Mouse (Mus musculus) G1E (cell line): Measurements from ENCODE around the gene Papln.

Experiments used
- CTCF ChIP-seq: IDR thresholded peaks from 2 replicates; pipeline ENCODE4 v1.5.1; 2012; ENCODE audit warnings: low read depth, low read length, inconsistent platforms, mixed read lengths
- GATA1 ChIP-seq: IDR thresholded peaks from 2 replicates; pipeline ENCODE4 v1.6.1; 2012; ENCODE audit warnings: borderline replicate concordance, low read length, inconsistent platforms, mixed read lengths
- GATA2 ChIP-seq: IDR thresholded peaks from 2 replicates; pipeline ENCODE4 v1.6.1; 2012; ENCODE audit warnings: low read depth, low read length, inconsistent platforms, borderline replicate concordance
- POLR2AphosphoS5 ChIP-seq: IDR thresholded peaks from 2 replicates; pipeline ENCODE4 v1.6.1; 2012; ENCODE audit warnings: low read depth, low read length, inconsistent platforms; ENCODE audit not compliant: insufficient replicate concordance
- TAL1 ChIP-seq: conservative IDR thresholded peaks from 2 replicates; pipeline ENCODE4 v1.6.1; 2012; ENCODE audit warnings: low read depth, low read length, inconsistent platforms, mixed read lengths

- TF ChIP-seq GATA1 = no peak
- no peak for TF ChIP-seq CTCF
- TF ChIP-seq TAL1 = no peak
- no peak for TF ChIP-seq POLR2AphosphoS5
- TF ChIP-seq GATA2 = no peak
Measured at GRCm38 (mm10) chr12:83781640-83782278, 18.3 kb downstream of the Papln start.
